Mouse (Mus musculus): ENCODE results near the gene Rcc1. TPM values are rescaled to one million over a fixed set of nuclear protein-coding genes. Genes with fewer than 3 reads are reported as not detected.
A peak's percentile ranks its signal among the peaks of the same experiment; 100 is the strongest.

Rcc1 gene
- polyA plus RNA-seq, 1 experiment from 2014 or later, result 92.6 TPM

DNA sequence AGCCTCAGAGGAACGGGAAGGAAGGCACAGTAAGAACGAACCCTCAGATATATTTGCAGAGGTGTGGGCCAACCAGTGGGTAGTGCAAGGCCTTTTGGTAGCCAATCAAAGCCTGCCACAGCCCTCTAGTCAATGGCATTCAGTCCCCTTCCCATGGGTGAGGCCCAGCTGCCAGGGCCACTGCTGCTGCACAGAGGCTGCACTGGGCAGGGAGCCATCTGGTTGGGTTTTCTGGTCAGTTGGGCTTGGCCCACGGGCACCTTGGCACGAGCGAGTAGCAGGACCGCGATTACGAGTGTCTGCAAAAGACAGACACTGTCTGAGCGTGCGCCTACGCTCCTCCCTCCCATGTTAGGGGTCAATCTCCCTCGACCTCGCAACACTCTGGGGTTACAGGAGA, 14.5 kb downstream of the Rcc1 start:
- no peak overlapping the region for H3K9ac ChIP-seq
- H3K27ac ChIP-seq, result no peak overlapping the region
- 89% methylated on average over 13 of the region's 13 CpGs for WGBS
- H3K36me3 ChIP-seq, result peaks cover 57% of the 10 kb centered on the region
- no peaks in the 10 kb centered on the region for H3K27me3 ChIP-seq
- no peak overlapping the region for H3K4me3 ChIP-seq
- H3K9me3 ChIP-seq, result no peaks in the 10 kb centered on the region
- ATAC-seq (ENCODE audit: borderline replicate concordance, extremely low read depth, low FRiP score, low TSS enrichment), result no peak
- H3K4me2 ChIP-seq, result no peak overlapping the region
- H3K4me1 ChIP-seq, result peaks cover 19% of the 10 kb centered on the region

DNA sequence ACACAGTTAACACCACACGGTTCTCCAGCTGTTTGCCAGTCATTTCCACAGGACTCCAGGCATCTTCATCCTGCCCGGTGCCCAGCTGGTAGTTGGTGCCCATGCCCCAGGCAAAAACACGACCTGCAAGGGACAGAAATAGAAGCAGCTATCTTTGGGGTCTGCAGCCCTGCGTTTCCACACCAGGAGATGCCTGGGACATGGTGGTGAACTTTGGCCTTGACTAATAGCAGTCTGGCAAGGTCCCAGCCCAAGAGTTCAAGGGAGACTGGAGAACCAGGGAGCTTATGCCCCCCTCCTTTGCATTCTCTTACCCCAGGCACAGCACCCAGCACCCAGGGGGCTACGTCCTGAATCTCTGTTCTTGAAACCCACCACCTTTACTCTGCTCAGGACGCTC, 20.5 kb downstream of the Rcc1 start:
- ATAC-seq (ENCODE audit: borderline replicate concordance, extremely low read depth, low FRiP score, low TSS enrichment), result no peak
- peaks cover 9% of the 10 kb centered on the region for H3K4me1 ChIP-seq
- no peaks in the 10 kb centered on the region for H3K9me3 ChIP-seq
- no peak overlapping the region for H3K27ac ChIP-seq
- H3K27me3 ChIP-seq, result no peaks in the 10 kb centered on the region
- H3K4me3 ChIP-seq, result no peak overlapping the region
- H3K4me2 ChIP-seq, result no peak overlapping the region
- H3K36me3 ChIP-seq, result peaks cover 56% of the 10 kb centered on the region
- no peak overlapping the region for H3K9ac ChIP-seq
- 84% methylated on average over 6 of the region's 6 CpGs for WGBS

DNA sequence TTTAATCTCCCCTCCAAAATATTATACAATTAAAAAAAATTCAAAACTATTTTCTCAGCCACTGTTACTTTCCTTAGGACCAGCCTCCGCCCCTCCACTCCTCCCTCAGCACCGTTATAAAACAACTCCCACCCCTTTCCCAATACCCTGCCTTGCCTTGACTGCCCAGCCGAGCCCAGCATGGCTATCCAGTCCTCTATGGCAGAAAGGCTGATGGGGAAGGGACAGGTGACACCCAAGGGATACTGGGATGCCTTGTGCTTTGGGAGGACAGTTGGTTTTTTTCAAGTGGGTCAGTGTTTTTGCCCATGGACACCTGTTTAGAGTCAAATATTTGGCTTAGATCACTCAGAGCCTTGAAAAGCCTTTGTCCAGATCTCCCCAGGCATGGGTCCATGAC, 21.4 kb downstream of the Rcc1 start:
- Histone ChIP-seq H3K9me3 (no peaks in the 10 kb centered on the region), H3K27me3 (no peaks in the 10 kb centered on the region), H3K4me3 (no peak overlapping the region), H3K4me1 (peaks cover 9% of the 10 kb centered on the region), H3K4me2 (no peak overlapping the region), H3K27ac (no peak overlapping the region), H3K9ac (no peak overlapping the region), H3K36me3 (peaks cover 48% of the 10 kb centered on the region)
- WGBS, result 77% methylated on average over 3 of the region's 3 CpGs
- ATAC-seq (ENCODE audit: borderline replicate concordance, extremely low read depth, low FRiP score, low TSS enrichment), result no peak

DNA sequence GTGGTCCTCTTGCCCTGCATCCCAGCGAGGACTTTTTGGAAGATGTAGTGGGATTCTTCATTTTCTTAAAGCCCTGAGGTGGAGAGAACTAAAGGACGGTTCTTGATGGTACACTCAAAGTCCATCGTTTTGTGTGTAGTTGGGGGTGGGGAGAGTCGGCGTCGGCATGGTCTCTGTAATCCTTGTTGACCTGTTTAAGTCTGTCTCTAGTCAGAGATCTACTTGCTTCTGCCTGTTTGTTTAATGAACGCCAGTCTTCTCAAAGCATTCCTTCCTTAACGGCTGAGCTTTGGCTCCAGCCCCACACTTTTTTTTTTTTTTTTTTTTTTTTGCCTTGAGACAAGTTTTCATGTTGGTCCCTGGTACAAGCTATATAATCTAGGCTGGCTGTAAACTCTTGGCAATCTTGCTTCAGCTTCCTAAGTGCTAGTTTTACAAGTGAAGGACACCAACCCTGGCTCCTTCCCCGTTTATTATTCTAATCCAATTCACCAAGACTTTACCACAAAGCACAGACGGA, 23.5 kb downstream of the Rcc1 start:
- Histone ChIP-seq H3K4me3 (peak overlapping the region; percentile 81), H3K9ac (peak overlapping the region; percentile 97), H3K36me3 (peaks cover 41% of the 10 kb centered on the region), H3K27ac (peak overlapping the region; percentile 95), H3K4me2 (peak overlapping the region; percentile 78), H3K27me3 (no peaks in the 10 kb centered on the region), H3K9me3 (no peaks in the 10 kb centered on the region), H3K4me1 (peaks cover 9% of the 10 kb centered on the region)
- no peak for ATAC-seq (ENCODE audit: borderline replicate concordance, extremely low read depth, low FRiP score, low TSS enrichment)
- WGBS, result 7% methylated on average over 10 of the region's 10 CpGs

DNA sequence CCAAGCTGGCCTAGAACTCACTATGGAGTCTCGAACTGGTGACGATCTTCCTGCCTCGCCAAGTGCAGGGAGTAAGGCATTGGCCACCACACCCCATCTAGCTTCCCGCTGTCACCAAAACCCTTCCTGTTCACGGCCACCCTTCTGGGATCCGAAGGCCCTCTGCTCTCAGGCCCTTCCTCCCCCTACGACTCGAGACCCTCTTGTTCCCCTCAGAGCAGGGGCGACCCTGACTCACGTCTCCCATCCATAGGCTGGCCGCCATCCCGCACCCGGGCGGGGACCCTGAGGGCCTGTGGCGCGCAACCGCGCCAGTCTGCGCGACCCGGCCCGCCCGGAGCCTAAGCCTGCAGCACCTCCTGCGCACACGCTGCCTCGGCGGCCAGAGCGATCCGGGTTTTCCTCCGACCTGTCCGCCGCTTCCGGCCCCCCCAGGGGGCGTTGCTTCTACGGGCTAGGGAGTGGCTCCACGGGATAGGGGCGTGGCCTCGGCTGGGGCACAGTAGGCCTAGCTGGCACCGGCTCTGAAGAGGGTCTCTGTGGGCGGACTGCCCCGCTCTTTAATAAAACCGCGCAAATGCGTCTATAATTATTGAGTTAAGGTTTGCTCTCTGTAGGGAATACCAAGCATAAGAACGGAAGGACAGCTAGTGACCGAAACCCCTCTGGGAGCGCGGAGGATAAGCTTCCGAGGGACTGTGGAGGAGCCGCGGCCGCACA, 24.1 kb downstream of the Rcc1 start, which contains the start of gene Trnau1ap:
Gene Trnau1ap (minus strand): TSS at position 424 of the 720 bp plus-strand sequence.
- Histone ChIP-seq H3K4me2 (peak within 1 kb of the TSS; percentile 78), H3K4me3 (peak within 1 kb of the TSS; percentile 81), H3K36me3 (peaks cover 41% of the 10 kb centered on the region), H3K9ac (peak within 1 kb of the TSS; percentile 97), H3K4me1 (peaks cover 9% of the 10 kb centered on the region), H3K27me3 (no peaks in the 10 kb centered on the region), H3K27ac (peak within 1 kb of the TSS; percentile 95), H3K9me3 (no peaks in the 10 kb centered on the region)
- WGBS, result under 1% methylated on average over 51 of the region's 52 CpGs
- peak; percentile 97 for ATAC-seq (ENCODE audit: borderline replicate concordance, extremely low read depth, low FRiP score, low TSS enrichment)

DNA sequence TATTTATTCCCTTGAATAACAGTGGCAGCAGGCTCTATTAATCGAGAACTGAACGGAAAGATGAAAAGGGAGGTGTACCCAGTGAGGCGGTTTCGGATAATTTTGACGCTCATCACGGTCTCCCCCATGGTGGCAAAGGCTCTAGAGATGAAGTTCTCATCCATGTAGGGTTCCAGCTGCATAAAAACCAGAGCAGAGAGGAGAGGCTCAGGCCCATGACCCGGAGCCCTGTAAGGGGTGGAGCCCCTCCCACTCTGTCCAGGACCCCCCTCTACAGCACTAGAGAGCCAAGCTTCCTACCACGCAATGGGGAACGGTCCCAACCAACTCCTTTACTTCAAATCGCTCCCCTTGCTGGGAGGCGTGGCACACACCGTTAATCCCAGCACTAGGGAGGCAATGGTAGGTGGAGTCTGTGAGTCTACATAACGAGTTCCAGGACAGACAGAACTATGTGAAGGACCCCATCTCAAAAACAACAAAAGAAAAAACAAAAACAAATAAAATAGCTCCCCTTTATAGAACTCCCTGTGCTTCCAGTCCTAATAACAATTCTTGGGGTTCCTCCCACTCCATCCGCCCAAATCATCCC, 24.9 kb downstream of the Rcc1 start:
- H3K9me3 ChIP-seq, result no peaks in the 10 kb centered on the region
- peak; percentile 10; the same call in 1 of the 2 replicates for ATAC-seq (ENCODE audit: borderline replicate concordance, extremely low read depth, low FRiP score, low TSS enrichment)
- H3K4me1 ChIP-seq, result peaks cover 9% of the 10 kb centered on the region
- peak overlapping the region; percentile 78 for H3K4me2 ChIP-seq
- H3K9ac ChIP-seq, result peak overlapping the region; percentile 97
- peak overlapping the region; percentile 81 for H3K4me3 ChIP-seq
- 49% methylated on average over 14 of the region's 14 CpGs for WGBS
- H3K27me3 ChIP-seq, result no peaks in the 10 kb centered on the region
- H3K27ac ChIP-seq, result peak overlapping the region; percentile 95
- H3K36me3 ChIP-seq, result peaks cover 41% of the 10 kb centered on the region

DNA sequence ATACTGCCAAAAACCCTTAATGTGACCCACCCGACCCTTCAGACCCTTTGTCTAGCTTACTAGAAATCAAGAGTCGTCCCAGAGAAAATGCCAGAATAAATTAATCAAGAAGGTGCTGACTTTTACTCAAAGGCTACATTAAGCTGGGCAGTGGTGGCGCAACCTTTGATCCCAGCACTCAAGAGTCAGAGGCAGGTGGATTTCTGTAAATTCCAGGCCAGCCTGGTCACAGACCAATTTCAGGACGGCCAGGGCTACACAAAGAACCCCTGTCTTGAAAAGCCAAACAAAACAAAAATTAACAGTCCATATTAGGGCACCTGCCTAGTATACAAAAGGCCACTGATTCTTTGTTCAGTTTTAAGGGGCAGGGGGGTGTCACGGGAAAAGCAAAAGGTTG, 26.9 kb downstream of the Rcc1 start:
- H3K4me3 ChIP-seq, result no peak overlapping the region
- WGBS, result 69% methylated on average over 5 of the region's 5 CpGs
- peaks cover 9% of the 10 kb centered on the region for H3K4me1 ChIP-seq
- H3K27me3 ChIP-seq, result no peaks in the 10 kb centered on the region
- no peak for ATAC-seq (ENCODE audit: borderline replicate concordance, extremely low read depth, low FRiP score, low TSS enrichment)
- H3K27ac ChIP-seq, result no peak overlapping the region
- H3K9me3 ChIP-seq, result no peaks in the 10 kb centered on the region
- peaks cover 32% of the 10 kb centered on the region; the same call in 1 of the 2 replicates for H3K36me3 ChIP-seq
- H3K4me2 ChIP-seq, result no peak overlapping the region
- no peak overlapping the region for H3K9ac ChIP-seq

DNA sequence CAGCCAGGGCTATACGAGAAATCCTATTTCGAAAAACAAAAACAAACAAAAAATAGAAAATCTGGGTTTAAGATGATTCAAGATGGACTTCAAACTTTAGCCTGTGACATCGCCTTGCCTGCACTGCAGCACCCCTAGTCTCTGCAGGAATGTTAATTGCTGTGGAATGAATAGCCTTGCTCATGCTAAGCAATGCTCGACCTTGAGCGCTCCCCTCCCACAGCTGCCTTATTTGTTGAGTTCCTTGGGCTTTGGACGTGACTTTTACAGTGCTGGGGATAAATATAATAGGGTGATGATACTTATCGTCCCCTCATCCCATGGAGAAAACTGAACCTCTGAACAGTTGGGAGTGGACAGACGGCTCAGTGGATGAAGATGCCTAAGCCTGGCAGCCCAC, 37.7 kb downstream of the Rcc1 start:
- Histone ChIP-seq H3K4me2 (no peak overlapping the region), H3K9ac (no peak overlapping the region), H3K27ac (no peak overlapping the region), H3K4me3 (no peak overlapping the region), H3K9me3 (no peaks in the 10 kb centered on the region), H3K4me1 (no peaks in the 10 kb centered on the region), H3K36me3 (peaks cover 63% of the 10 kb centered on the region), H3K27me3 (no peaks in the 10 kb centered on the region)
- WGBS, result 86% methylated on average over 8 of the region's 8 CpGs
- ATAC-seq (ENCODE audit: borderline replicate concordance, extremely low read depth, low FRiP score, low TSS enrichment), result no peak

DNA sequence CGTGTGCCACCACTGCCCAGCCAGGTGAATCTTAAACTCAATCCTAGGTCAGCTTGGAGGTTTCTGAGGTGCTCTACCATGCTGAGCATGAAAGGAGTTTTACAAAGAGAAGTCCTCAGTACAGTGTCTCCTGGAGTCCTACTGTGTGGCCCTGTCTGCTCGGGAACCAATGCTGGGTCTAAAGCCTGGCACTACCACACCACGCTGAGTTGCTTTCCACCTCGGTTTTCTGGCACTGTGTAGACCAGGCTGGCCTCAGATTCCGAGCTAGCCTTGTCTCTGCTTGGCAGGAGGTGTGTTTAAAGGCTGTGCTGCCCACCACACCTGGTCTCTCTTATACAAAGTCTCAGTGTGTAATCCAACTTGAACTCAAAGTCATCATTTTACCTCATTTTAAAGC, 40.8 kb downstream of the Rcc1 start:
- no peak overlapping the region for H3K9ac ChIP-seq
- peaks cover 8% of the 10 kb centered on the region for H3K4me1 ChIP-seq
- WGBS, result 79% methylated on average over 5 of the region's 5 CpGs
- H3K4me2 ChIP-seq, result no peak overlapping the region
- H3K36me3 ChIP-seq, result peaks cover 48% of the 10 kb centered on the region
- H3K4me3 ChIP-seq, result no peak overlapping the region
- H3K27ac ChIP-seq, result no peak overlapping the region
- H3K27me3 ChIP-seq, result no peaks in the 10 kb centered on the region
- no peaks in the 10 kb centered on the region for H3K9me3 ChIP-seq
- ATAC-seq (ENCODE audit: borderline replicate concordance, extremely low read depth, low FRiP score, low TSS enrichment), result no peak

DNA sequence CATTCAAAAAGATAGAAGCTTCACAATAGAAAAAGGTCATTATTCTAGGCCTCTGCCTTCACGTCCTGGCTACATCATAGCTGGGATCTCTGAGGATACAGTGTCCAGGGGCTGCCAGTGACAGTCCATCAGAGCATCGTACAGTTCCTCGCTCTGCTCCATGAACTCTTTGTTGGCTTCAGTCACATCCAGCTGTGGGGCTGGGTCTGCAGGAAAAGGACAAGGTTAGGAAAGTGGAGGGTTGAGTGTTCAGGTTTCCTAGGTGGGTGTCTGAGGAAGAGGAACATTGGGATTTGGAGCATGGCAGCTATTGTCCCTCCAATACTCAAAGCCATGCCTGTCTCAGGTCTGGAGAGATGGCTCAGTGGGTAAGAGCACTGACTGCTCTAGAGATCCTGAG, 41.6 kb downstream of the Rcc1 start:
- H3K27ac ChIP-seq, result no peak overlapping the region
- no peak overlapping the region for H3K4me2 ChIP-seq
- H3K4me1 ChIP-seq, result peaks cover 8% of the 10 kb centered on the region
- no peak overlapping the region for H3K9ac ChIP-seq
- H3K36me3 ChIP-seq, result peaks cover 41% of the 10 kb centered on the region
- no peak overlapping the region for H3K4me3 ChIP-seq
- no peak for ATAC-seq (ENCODE audit: borderline replicate concordance, extremely low read depth, low FRiP score, low TSS enrichment)
- no peaks in the 10 kb centered on the region for H3K27me3 ChIP-seq
- WGBS, result 55% methylated on average over 3 of the region's 3 CpGs
- no peaks in the 10 kb centered on the region for H3K9me3 ChIP-seq

DNA sequence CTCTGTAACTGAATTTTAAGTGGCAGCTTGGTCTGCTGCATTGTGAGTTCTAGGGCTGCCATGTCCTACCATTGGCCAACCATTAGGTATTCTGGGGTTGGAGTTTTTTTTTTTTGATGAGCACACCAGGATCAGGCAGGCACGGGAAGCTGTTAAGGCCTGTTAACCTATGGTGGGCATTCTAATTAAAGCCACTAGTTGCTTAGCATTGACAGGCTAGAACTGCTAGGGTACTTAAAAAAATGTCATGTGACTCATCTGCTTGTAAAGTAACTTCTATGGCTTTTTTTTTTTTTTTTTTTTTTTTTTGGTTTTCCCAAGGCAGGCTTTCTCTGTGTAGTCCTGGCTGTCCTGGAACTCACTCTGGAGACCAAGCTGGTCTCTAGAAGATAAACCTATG, 42.2 kb downstream of the Rcc1 start:
- H3K9ac ChIP-seq, result no peak overlapping the region
- no peak overlapping the region for H3K4me3 ChIP-seq
- 48% methylated on average over 1 of the region's 1 CpGs for WGBS
- no peaks in the 10 kb centered on the region for H3K9me3 ChIP-seq
- H3K27me3 ChIP-seq, result no peaks in the 10 kb centered on the region
- no peak overlapping the region for H3K27ac ChIP-seq
- no peak for ATAC-seq (ENCODE audit: borderline replicate concordance, extremely low read depth, low FRiP score, low TSS enrichment)
- peaks cover 40% of the 10 kb centered on the region for H3K36me3 ChIP-seq
- peaks cover 8% of the 10 kb centered on the region for H3K4me1 ChIP-seq
- no peak overlapping the region for H3K4me2 ChIP-seq

DNA sequence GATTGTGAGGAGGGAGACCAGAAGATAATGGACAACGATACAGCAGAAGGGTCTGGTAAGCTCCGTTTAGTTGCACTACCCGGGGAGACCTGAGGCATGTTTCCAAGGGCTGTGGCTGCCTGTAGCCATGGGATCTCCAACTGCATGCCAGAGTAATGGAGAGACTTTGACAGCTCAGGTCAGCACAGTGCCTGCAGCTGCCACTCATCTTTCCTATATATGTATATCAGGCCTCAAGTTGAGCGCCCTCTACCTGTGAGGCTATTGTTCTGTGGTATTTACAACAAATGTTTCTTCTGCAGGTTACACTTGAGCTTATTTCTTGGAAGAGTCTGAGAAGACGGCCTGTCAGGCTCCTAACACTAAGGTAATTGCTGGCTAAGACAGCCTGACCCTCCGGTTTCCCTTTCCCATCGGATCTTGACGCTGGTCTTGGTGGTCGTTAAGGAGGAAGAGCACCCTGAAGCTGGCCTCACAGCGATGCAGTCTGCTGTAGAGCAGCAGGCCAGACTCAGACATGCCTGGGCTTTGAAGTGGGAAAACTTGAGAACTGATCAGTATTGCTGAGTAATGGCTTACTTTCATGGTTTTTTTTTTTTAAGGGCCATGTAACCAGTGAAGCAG, 43.4 kb downstream of the Rcc1 start:
- H3K9me3 ChIP-seq, result no peaks in the 10 kb centered on the region
- H3K9ac ChIP-seq, result peak overlapping the region; percentile 85
- H3K4me1 ChIP-seq, result peaks cover 8% of the 10 kb centered on the region
- H3K4me3 ChIP-seq, result peak overlapping the region; percentile 81
- ATAC-seq (ENCODE audit: borderline replicate concordance, extremely low read depth, low FRiP score, low TSS enrichment), result peak; percentile 32; the same call in 1 of the 2 replicates
- peaks cover 38% of the 10 kb centered on the region for H3K36me3 ChIP-seq
- H3K27ac ChIP-seq, result peak overlapping the region; percentile 83
- 22% methylated on average over 10 of the region's 10 CpGs for WGBS
- H3K4me2 ChIP-seq, result peak overlapping the region; percentile 69
- H3K27me3 ChIP-seq, result no peaks in the 10 kb centered on the region

Measured in lung, embryonic 15.5 days (tissue).